Comparison of ENCODE assay signal across 9 mouse cellular contexts in the genomic region with DNA sequence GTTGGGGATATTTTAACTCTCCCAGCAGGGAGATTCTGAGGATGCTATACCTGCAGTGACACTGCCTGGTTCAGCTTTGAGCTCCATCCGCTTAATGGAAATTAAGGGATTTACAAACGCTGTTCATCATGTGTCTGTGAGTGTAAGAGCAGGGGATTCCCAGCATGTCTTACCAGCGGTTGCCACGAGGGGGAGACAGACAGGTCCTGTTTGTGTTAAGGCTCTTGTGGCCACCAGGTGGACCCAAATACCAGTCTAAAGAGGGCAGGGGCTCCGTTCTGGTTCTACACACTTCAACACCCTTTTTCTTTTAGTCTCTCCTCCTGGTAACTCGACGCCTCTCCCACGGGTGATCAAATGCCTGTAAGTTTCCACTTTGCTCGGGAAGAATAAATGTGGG. TPM values are rescaled to one million over a fixed set of nuclear protein-coding genes. Genes with fewer than 3 reads are reported as not detected.
DNase-seq lines count a peak whose midpoint lies in the region; ATAC-seq and TF ChIP-seq lines count a peak whose summit lies in the region.
"Had no signal": no experiment of that assay in that cellular context is flagged by ENCODE, and none has a peak within 500 bp of the region (broad histone marks: within the 10 kb centered on the region; RNA-seq: fewer than 3 reads in every experiment).

No protein-coding gene starts in this region.

- H3K4me2 ChIP-seq in forebrain, embryonic 12.5 days: no peak overlapping the region
- H3K4me2 ChIP-seq in liver, embryonic 16.5 days (ENCODE audit: low read depth, low read length): no peak overlapping the region
- no peak overlapping the region for H3K4me2 ChIP-seq in neural tube, embryonic 15.5 days

- H3K9ac ChIP-seq in forebrain, embryonic 12.5 days: no peak overlapping the region
- no peak overlapping the region for H3K9ac ChIP-seq in liver, embryonic 16.5 days (ENCODE audit: low read depth, low read length)
- no peak overlapping the region for H3K9ac ChIP-seq in neural tube, embryonic 15.5 days (replicated peaks)

- TF ChIP-seq CTCF in E14TG2a.4 (conservative IDR thresholded peaks at IDR 0.05; ENCODE audit: low read length): peak; percentile 97

- peak; percentile 88 for DNase-seq in c-Kit-positive CD71-positive TER-119-negative erythroid progenitor cells, embryonic 14.5 days (ENCODE audit: low read depth)
- DNase-seq in heart, postnatal 14 days: peak; percentile 93 to 96
- DNase-seq in large intestine, adult 2 months (ENCODE audit: low read depth, low spot score): peak; percentile 87
- peak; percentile 95 for DNase-seq in testis, postnatal 10 days (ENCODE audit: low spot score)

- H3K9me3 ChIP-seq in E14TG2a.4 (ENCODE audit: low read length): peaks cover 9% of the 10 kb centered on the region
- H3K9me3 ChIP-seq in forebrain, embryonic 12.5 days: peaks cover 7% of the 10 kb centered on the region; the same call in 1 of the 2 replicates
- no peaks in the 10 kb centered on the region for H3K9me3 ChIP-seq in liver, embryonic 16.5 days (replicated peaks; ENCODE audit: control insufficient read depth, low read length)
- H3K9me3 ChIP-seq in neural tube, embryonic 15.5 days (replicated peaks): no peaks in the 10 kb centered on the region; the same call in 1 of the 2 replicates

- peak; percentile 87 for ATAC-seq in forebrain, embryonic 12.5 days (ENCODE audit: low FRiP score)
- peak; percentile 64; the same call in 1 of the 2 replicates for ATAC-seq in liver, embryonic 16.5 days (ENCODE audit: low read depth)
- peak; percentile 84 for ATAC-seq in neural tube, embryonic 15.5 days (ENCODE audit: low FRiP score)

- no peak overlapping the region for H3K4me3 ChIP-seq in E14TG2a.4 (replicated peaks; ENCODE audit: low read length)
- H3K4me3 ChIP-seq in forebrain, embryonic 12.5 days (replicated peaks): no peak overlapping the region
- no peak overlapping the region for H3K4me3 ChIP-seq in liver, embryonic 16.5 days (ENCODE audit: low read depth, low read length)
- no peak overlapping the region for H3K4me3 ChIP-seq in neural tube, embryonic 15.5 days (replicated peaks)
- H3K4me3 ChIP-seq: megakaryocyte, embryonic 14.5 days had no signal

- intact Hi-C loops in heart, postnatal 14 days (cut with DNase I): loop anchor here (1.0 kb wide), 2 partner anchors 71 to 111 kb away; partner anchors contain the start of gene Tsfm

- H3K27me3 ChIP-seq in E14TG2a.4 (ENCODE audit: insufficient read depth, low read length): no peaks in the 10 kb centered on the region
- H3K27me3 ChIP-seq in forebrain, embryonic 12.5 days: peaks cover 11% of the 10 kb centered on the region; the same call in 1 of the 2 replicates
- H3K27me3 ChIP-seq in liver, embryonic 16.5 days (ENCODE audit: control insufficient read depth, insufficient read depth, low read depth, low read length): no peaks in the 10 kb centered on the region
- 0 out of 2 replicates have a peak, but pooled peaks cover 3% of the 10 kb centered on the region for H3K27me3 ChIP-seq in neural tube, embryonic 15.5 days (replicated peaks)

- H3K27ac ChIP-seq in forebrain, embryonic 12.5 days: no peak overlapping the region
- no peak overlapping the region for H3K27ac ChIP-seq in liver, embryonic 16.5 days (ENCODE audit: low read length)
- H3K27ac ChIP-seq in neural tube, embryonic 15.5 days (replicated peaks): no peak overlapping the region

- WGBS in forebrain, embryonic 12.5 days: 3% methylated on average over 9 of the region's 9 CpGs
- WGBS in large intestine, adult 2 months: 2% methylated on average over 9 of the region's 9 CpGs
- 1% methylated on average over 9 of the region's 9 CpGs for WGBS in liver, embryonic 16.5 days (ENCODE audit: insufficient replicate concordance)
- WGBS in neural tube, embryonic 15.5 days: 2% methylated on average over 9 of the region's 9 CpGs

- peaks cover 9% of the 10 kb centered on the region for H3K4me1 ChIP-seq in E14TG2a.4 (replicated peaks; ENCODE audit: low read depth, low read length)
- H3K4me1 ChIP-seq in forebrain, embryonic 12.5 days: no peaks in the 10 kb centered on the region
- no peaks in the 10 kb centered on the region for H3K4me1 ChIP-seq in liver, embryonic 16.5 days (ENCODE audit: control insufficient read depth, low read depth, low read length)
- H3K4me1 ChIP-seq in neural tube, embryonic 15.5 days: no peaks in the 10 kb centered on the region

- no peaks in the 10 kb centered on the region for H3K36me3 ChIP-seq in E14TG2a.4 (ENCODE audit: insufficient read depth, low read length)
- no peaks in the 10 kb centered on the region for H3K36me3 ChIP-seq in forebrain, embryonic 12.5 days (replicated peaks)
- no peaks in the 10 kb centered on the region for H3K36me3 ChIP-seq in liver, embryonic 16.5 days (ENCODE audit: control insufficient read depth, insufficient read depth)
- no peaks in the 10 kb centered on the region for H3K36me3 ChIP-seq in neural tube, embryonic 15.5 days

RNA-seq across cellular contexts. Expression of gene Atp23, which starts 17.9 kb away (rescaled TPM):
- 14.2 and 14.5 TPM in 2 replicates for polyA plus RNA-seq in forebrain, embryonic 12.5 days (2016; fragmentation: Nextera tagmentation; extraction: Ambion mirVana)
- 1 to 10 TPM; 3.8 to 3.9 TPM for total RNA-seq in heart, postnatal 14 days (2021)
- polyA plus RNA-seq in large intestine, adult 2 months (2012; rRNA removed): 7.8 and 9.3 TPM in 2 replicates
- 5.5 and 6.0 TPM in 2 replicates for polyA plus RNA-seq in liver, embryonic 16.5 days (2015; fragmentation: Nextera tagmentation; extraction: Ambion mirVana)
- polyA plus RNA-seq in neural tube, embryonic 15.5 days (2015; fragmentation: Nextera tagmentation; extraction: Ambion mirVana): 15.0 and 18.2 TPM in 2 replicates

RNA-seq across cellular contexts. Expression of gene Ctdsp2, which starts 59.5 kb away (rescaled TPM):
- polyA plus RNA-seq in forebrain, embryonic 12.5 days (2016; fragmentation: Nextera tagmentation; extraction: Ambion mirVana): 49.2 and 49.5 TPM in 2 replicates
- total RNA-seq in heart, postnatal 14 days (2021): 100 to 1,000 TPM; 104 to 122 TPM
- 123 TPM in 2 replicates for polyA plus RNA-seq in large intestine, adult 2 months (2012; rRNA removed)
- polyA plus RNA-seq in liver, embryonic 16.5 days (2015; fragmentation: Nextera tagmentation; extraction: Ambion mirVana): 11.1 and 12.2 TPM in 2 replicates
- polyA plus RNA-seq in neural tube, embryonic 15.5 days (2015; fragmentation: Nextera tagmentation; extraction: Ambion mirVana): 15.7 and 25.4 TPM in 2 replicates
